Mouse (Mus musculus): ENCODE measurements at regions not wholly inside any gene's neighbourhood (a gene's known extent, or its start where the extent isn't known, plus 50 kb on each side); places are given as distances from the start of the nearest gene placed in this dataset.

GRCm38 (mm10) chr8:78877423-78877822 lies 56.5 kb upstream of the Lsm6 start:
- no peak for DNase-seq (ENCODE audit: low spot score in 2 of 2)

- no peak for DNase-seq (ENCODE audit: low spot score in 2 of 2)
Observed at GRCm38 (mm10) chr8:78889708-78890107, 68.8 kb upstream of the Lsm6 start.

- no peak for DNase-seq (ENCODE audit: low spot score in 2 of 2)
Observed at GRCm38 (mm10) chr8:78890571-78890970, 69.6 kb upstream of the Lsm6 start.

- DNase-seq (ENCODE audit: low spot score in 2 of 2), result peak; percentile 33 to 71
Observed at GRCm38 (mm10) chr8:78899887-78900286, 78.9 kb upstream of the Lsm6 start.

GRCm38 (mm10) chr8:78903034-78903433 lies 82.1 kb upstream of the Lsm6 start:
- no peak for DNase-seq (ENCODE audit: low spot score in 2 of 2)

- no peak for DNase-seq (ENCODE audit: low spot score in 2 of 2)
Observed at GRCm38 (mm10) chr8:78907918-78908317, 87.0 kb upstream of the Lsm6 start.

- no peak for DNase-seq (ENCODE audit: low spot score in 2 of 2)
Observed at GRCm38 (mm10) chr8:78911288-78911873, 90.4 kb upstream of the Lsm6 start.

GRCm38 (mm10) chr8:78912470-78912869 lies 91.5 kb upstream of the Lsm6 start:
- no peak for DNase-seq (ENCODE audit: low spot score in 2 of 2)

GRCm38 (mm10) chr8:78913823-78914222 lies 92.9 kb upstream of the Lsm6 start:
- DNase-seq (ENCODE audit: low spot score in 2 of 2), result no peak

GRCm38 (mm10) chr8:78930610-78931397 lies 97.4 kb upstream of the Zfp827 start:
- DNase-seq (ENCODE audit: low spot score in 2 of 2), result no peak

- no peak for DNase-seq (ENCODE audit: low spot score in 2 of 2)
Observed at GRCm38 (mm10) chr8:78932069-78932468, 96.2 kb upstream of the Zfp827 start.

- DNase-seq (ENCODE audit: low spot score in 2 of 2), result no peak
Observed at GRCm38 (mm10) chr8:78940049-78940448, 88.2 kb upstream of the Zfp827 start.

GRCm38 (mm10) chr8:78941558-78941957 lies 86.7 kb upstream of the Zfp827 start:
- no peak for DNase-seq (ENCODE audit: low spot score in 2 of 2)

- DNase-seq (ENCODE audit: low spot score in 2 of 2), result no peak
Observed at GRCm38 (mm10) chr8:78944367-78944766, 83.9 kb upstream of the Zfp827 start.

GRCm38 (mm10) chr8:78945607-78946006 lies 82.6 kb upstream of the Zfp827 start:
- no peak for DNase-seq (ENCODE audit: low spot score in 2 of 2)

- DNase-seq (ENCODE audit: low spot score in 2 of 2), result no peak
Observed at GRCm38 (mm10) chr8:78946085-78946484, 82.2 kb upstream of the Zfp827 start.

GRCm38 (mm10) chr8:78975034-78975433 lies 53.2 kb upstream of the Zfp827 start:
- DNase-seq (ENCODE audit: low spot score in 2 of 2), result no peak

All from urinary bladder, postnatal 4 days (tissue).